Mouse (Mus musculus) heart, postnatal 0 days (tissue): ENCODE measurements around the gene Icos.

Experiments used
- CTCF ChIP-seq: IDR thresholded peaks from 2 replicates; pipeline ENCODE4 v1.5.1; 2016; ENCODE audit warnings: antibody characterized with exemption, control low read depth, low read depth
- EP300 ChIP-seq: IDR thresholded peaks from 2 replicates; pipeline ENCODE4 v1.6.1; 2016; ENCODE audit warnings: antibody characterized with exemption, low read depth

DNA sequence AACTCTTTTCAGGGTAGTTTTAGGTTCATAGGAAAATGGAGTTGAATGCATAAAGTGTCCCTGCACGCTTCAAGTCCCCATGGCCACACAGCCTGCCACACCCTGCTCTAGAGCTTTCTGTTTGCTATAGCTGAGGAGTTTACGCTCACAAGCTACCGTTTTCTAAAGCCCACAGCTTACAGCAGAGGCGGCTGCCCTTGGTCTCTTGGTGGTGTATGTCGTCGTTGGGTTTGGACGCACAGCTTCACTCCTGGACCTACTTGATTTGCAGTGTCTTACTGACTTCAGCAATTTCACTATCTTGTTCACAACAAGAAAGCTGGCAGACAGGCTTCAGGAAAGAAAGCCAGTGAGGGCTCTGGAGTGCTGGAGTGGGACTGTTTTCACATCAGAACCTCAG, 24.8 kb upstream of the Icos start:
- TF ChIP-seq CTCF (no peak), EP300 (no peak)
